Mouse (Mus musculus): ENCODE results near the gene Pex12. TPM values are rescaled to one million over a fixed set of nuclear protein-coding genes. Genes with fewer than 3 reads are reported as not detected.

Pex12 gene
- polyA plus RNA-seq, 1 experiment = 11.8 TPM

DNA sequence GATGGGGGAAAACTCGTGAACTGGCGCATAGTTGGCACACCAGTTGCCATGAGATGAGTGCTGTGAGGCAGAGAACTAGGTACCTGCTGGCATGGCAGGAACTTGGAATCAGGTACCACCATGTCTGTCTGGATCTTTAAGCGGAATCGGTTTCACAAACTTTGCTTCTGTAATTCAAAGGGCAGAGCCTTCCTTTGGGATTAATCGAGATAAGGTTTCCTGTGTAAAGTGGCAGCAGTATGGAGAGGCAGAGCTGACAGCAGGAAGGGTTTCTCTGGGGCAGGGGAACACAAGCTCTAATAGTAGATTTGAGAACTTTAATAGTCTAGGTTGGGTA is 10.2 kb downstream of the Pex12 start:
- no peaks in the 10 kb centered on the region for H3K27me3 ChIP-seq (ENCODE audit: control insufficient read depth, insufficient read depth, low read length, poor library complexity, severe bottlenecking)
- TF ChIP-seq POLR2A (IDR thresholded peaks at IDR 0.05; ENCODE audit: insufficient read depth, low read length) = no peak
- no peak for TF ChIP-seq EP300 (IDR thresholded peaks at IDR 0.05; ENCODE audit: insufficient read depth, low read depth, low read length)
- TF ChIP-seq CTCF (IDR thresholded peaks at IDR 0.05; ENCODE audit: low read depth, low read length) = no peak
- H3K36me3 ChIP-seq (ENCODE audit: control insufficient read depth, insufficient read depth, low read length, poor library complexity, severe bottlenecking) = peaks cover 30% of the 10 kb centered on the region
- H3K9ac ChIP-seq (ENCODE audit: low read depth, poor library complexity, severe bottlenecking) = peak overlapping the region; percentile 92
- H3K4me3 ChIP-seq (ENCODE audit: low read depth, low read length) = peak overlapping the region; percentile 88
- no peak overlapping the region for H3K27ac ChIP-seq (ENCODE audit: insufficient read depth, low read length)
- no peaks in the 10 kb centered on the region for H3K4me1 ChIP-seq (ENCODE audit: control insufficient read depth, insufficient read depth, low read length)
- no peaks in the 10 kb centered on the region for H3K9me3 ChIP-seq (replicated peaks; ENCODE audit: control insufficient read depth, insufficient read depth, low read length, poor library complexity, severe bottlenecking)

DNA sequence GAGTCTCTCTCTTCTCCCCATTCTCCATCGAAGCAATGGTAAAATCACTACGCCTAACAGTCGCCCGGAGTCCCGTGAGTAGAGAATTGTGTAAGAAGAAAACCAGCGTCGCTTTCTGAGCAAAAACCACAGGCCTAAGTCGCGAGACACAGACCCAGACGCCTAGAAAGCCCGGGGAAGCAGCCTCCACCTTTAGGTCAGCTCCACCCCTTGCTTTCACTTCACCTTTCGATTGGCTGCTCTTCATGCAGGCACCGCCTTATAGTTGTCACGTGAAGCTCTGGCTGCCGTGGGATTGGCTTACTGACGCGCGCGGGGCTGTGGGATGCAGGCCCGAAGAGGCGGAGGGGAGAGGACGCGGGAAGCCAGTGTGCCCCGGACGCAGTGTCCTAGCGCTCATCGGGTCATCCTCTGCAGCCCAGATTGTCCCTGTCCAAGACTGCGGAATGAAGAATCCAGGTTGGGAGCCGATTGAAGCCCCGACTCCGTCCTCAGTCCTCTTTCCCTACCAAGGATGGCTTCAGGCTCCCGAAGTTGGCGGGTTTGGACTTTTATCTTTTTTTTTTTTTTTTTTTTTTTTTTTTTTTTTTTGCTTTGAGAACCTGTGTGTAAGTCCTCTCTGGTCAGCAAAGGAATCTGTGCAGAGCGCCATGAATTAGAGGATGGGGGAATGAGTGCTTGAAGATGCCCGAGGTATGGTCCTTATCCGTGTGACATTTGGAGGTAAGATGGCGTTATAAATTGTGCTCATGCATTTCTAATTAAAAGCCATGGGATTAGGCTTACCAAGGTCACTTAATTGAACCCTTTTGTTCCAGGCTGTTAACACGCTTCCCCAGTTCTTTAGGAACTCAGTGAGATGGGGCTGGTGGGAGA is 10.8 kb downstream of the Pex12 start:
- Histone ChIP-seq H3K9me3 (replicated peaks; ENCODE audit: control insufficient read depth, insufficient read depth, low read length, poor library complexity, severe bottlenecking) (no peaks in the 10 kb centered on the region), H3K4me3 (ENCODE audit: low read depth, low read length) (peak overlapping the region; percentile 88), H3K27ac (ENCODE audit: insufficient read depth, low read length) (peak overlapping the region; percentile 53), H3K4me1 (ENCODE audit: control insufficient read depth, insufficient read depth, low read length) (no peaks in the 10 kb centered on the region), H3K27me3 (ENCODE audit: control insufficient read depth, insufficient read depth, low read length, poor library complexity, severe bottlenecking) (no peaks in the 10 kb centered on the region), H3K36me3 (ENCODE audit: control insufficient read depth, insufficient read depth, low read length, poor library complexity, severe bottlenecking) (peaks cover 29% of the 10 kb centered on the region), H3K9ac (ENCODE audit: low read depth, poor library complexity, severe bottlenecking) (peak overlapping the region; percentile 92)
- TF ChIP-seq CTCF (IDR thresholded peaks at IDR 0.05; ENCODE audit: low read depth, low read length) (no peak), POLR2A (IDR thresholded peaks at IDR 0.05; ENCODE audit: insufficient read depth, low read length) (peak; percentile 92), EP300 (IDR thresholded peaks at IDR 0.05; ENCODE audit: insufficient read depth, low read depth, low read length) (peak; percentile 33; the same call in 1 of the 2 replicates)

DNA sequence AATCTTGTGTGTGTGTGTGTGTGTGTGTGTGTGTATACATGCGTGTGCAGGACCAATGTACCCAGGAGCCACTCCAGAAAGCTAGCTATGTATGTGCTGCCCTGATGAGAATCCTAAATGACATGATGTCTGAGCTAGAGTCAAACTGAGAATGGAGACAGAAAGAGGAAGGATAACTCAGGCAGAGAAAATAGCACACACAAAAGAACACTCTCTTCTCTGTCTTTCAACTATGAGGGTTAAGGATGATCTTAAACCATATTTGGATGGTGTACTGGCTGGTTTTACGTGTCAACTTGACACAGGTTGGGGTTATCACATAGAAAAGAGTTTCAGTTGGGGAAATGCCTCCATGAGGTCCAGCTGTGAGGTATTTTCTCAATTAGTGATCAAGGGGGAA is 12.8 kb downstream of the Pex12 start:
- Histone ChIP-seq H3K4me1 (ENCODE audit: control insufficient read depth, insufficient read depth, low read length) (no peaks in the 10 kb centered on the region), H3K36me3 (ENCODE audit: control insufficient read depth, insufficient read depth, low read length, poor library complexity, severe bottlenecking) (peaks cover 10% of the 10 kb centered on the region), H3K9ac (ENCODE audit: low read depth, poor library complexity, severe bottlenecking) (no peak overlapping the region), H3K4me3 (ENCODE audit: low read depth, low read length) (no peak overlapping the region), H3K27ac (ENCODE audit: insufficient read depth, low read length) (no peak overlapping the region), H3K9me3 (replicated peaks; ENCODE audit: control insufficient read depth, insufficient read depth, low read length, poor library complexity, severe bottlenecking) (no peaks in the 10 kb centered on the region), H3K27me3 (ENCODE audit: control insufficient read depth, insufficient read depth, low read length, poor library complexity, severe bottlenecking) (no peaks in the 10 kb centered on the region)
- no peak for TF ChIP-seq CTCF (IDR thresholded peaks at IDR 0.05; ENCODE audit: low read depth, low read length)

DNA sequence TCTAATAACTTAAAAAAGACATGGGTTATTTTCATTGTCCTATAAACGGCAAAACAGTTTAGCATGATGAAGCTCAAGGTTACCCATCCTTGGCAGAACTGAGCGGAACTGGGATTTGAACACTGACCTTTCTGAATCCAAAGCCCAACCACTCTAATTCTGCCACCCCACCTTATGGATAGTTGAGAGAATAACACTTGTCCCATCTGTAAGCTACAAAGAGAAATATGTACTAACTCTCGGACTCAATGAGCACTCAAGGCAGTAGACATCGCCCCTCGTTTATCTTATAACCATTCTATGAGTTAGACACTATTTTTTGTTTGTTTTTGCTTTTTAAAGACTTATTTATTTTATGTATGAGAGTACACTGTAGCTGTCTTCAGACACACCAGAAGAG is 13.3 kb downstream of the Pex12 start:
- Histone ChIP-seq H3K9me3 (replicated peaks; ENCODE audit: control insufficient read depth, insufficient read depth, low read length, poor library complexity, severe bottlenecking) (no peaks in the 10 kb centered on the region), H3K4me1 (ENCODE audit: control insufficient read depth, insufficient read depth, low read length) (no peaks in the 10 kb centered on the region), H3K9ac (ENCODE audit: low read depth, poor library complexity, severe bottlenecking) (no peak overlapping the region), H3K36me3 (ENCODE audit: control insufficient read depth, insufficient read depth, low read length, poor library complexity, severe bottlenecking) (peaks cover 6% of the 10 kb centered on the region), H3K27ac (ENCODE audit: insufficient read depth, low read length) (no peak overlapping the region), H3K27me3 (ENCODE audit: control insufficient read depth, insufficient read depth, low read length, poor library complexity, severe bottlenecking) (no peaks in the 10 kb centered on the region), H3K4me3 (ENCODE audit: low read depth, low read length) (no peak overlapping the region)
- TF ChIP-seq CTCF (IDR thresholded peaks at IDR 0.05; ENCODE audit: low read depth, low read length) (no peak), POLR2A (IDR thresholded peaks at IDR 0.05; ENCODE audit: insufficient read depth, low read length) (no peak), EP300 (IDR thresholded peaks at IDR 0.05; ENCODE audit: insufficient read depth, low read depth, low read length) (no peak)

DNA sequence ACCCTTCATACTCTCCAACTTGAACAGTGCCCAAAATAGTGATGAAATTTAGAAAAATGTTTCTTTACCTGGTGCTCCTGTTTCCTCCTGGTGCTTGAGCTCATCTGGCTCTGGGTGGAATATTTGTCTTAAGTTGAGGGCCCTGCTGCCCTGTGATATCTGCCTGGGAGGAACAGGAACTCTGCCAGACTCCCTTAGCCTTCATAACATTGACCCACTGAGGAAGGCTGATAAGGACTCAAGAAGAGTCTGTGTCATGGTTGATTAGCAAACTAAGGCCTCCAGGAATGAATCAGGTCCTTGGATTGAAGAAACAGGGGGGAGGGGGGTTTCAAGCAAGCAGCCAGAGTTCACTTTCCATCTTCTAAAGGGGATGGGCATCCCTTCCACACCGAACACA is 15.8 kb downstream of the Pex12 start, which contains the start of gene Slfn14:
TSS of gene Slfn14 (minus strand) at position 161 of the 400 bp plus-strand sequence.
- H3K4me3 ChIP-seq (ENCODE audit: low read depth, low read length) = no peak within 1 kb of the TSS

DNA sequence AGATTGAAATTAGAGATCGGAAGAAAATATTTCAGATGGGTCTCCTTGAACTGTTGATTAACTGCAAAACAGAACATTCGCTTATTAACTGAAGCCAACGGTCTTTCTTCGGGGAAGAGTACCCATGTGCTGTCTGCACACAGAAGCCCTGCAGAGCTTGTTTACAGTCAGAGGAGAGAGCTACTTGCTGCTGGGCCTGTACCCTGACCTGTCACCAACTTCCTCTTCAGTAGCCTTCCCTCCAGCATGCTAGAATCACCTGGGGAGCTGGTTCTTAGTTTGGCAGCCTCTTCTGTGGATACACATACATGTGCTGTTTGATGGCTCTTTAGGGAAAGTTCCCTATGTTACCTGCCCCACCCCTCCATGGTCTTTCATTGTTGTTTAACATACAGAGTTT is 16.8 kb downstream of the Pex12 start:
- Histone ChIP-seq H3K27me3 (ENCODE audit: control insufficient read depth, insufficient read depth, low read length, poor library complexity, severe bottlenecking) (no peaks in the 10 kb centered on the region), H3K9ac (ENCODE audit: low read depth, poor library complexity, severe bottlenecking) (no peak overlapping the region), H3K27ac (ENCODE audit: insufficient read depth, low read length) (no peak overlapping the region), H3K4me3 (ENCODE audit: low read depth, low read length) (no peak overlapping the region), H3K4me1 (ENCODE audit: control insufficient read depth, insufficient read depth, low read length) (no peaks in the 10 kb centered on the region), H3K9me3 (replicated peaks; ENCODE audit: control insufficient read depth, insufficient read depth, low read length, poor library complexity, severe bottlenecking) (no peaks in the 10 kb centered on the region), H3K36me3 (ENCODE audit: control insufficient read depth, insufficient read depth, low read length, poor library complexity, severe bottlenecking) (no peaks in the 10 kb centered on the region)
- no peak for TF ChIP-seq EP300 (IDR thresholded peaks at IDR 0.05; ENCODE audit: insufficient read depth, low read depth, low read length)

More for the DNA sequence above, 15.8 kb downstream of the Pex12 start, which contains the start of gene Slfn14:
- no peaks in the 10 kb centered on the region for H3K4me1 ChIP-seq (ENCODE audit: control insufficient read depth, insufficient read depth, low read length)
- no peaks in the 10 kb centered on the region for H3K36me3 ChIP-seq (ENCODE audit: control insufficient read depth, insufficient read depth, low read length, poor library complexity, severe bottlenecking)
- H3K27me3 ChIP-seq (ENCODE audit: control insufficient read depth, insufficient read depth, low read length, poor library complexity, severe bottlenecking) = no peaks in the 10 kb centered on the region
- H3K9ac ChIP-seq (ENCODE audit: low read depth, poor library complexity, severe bottlenecking) = no peak within 1 kb of the TSS
- no peaks in the 10 kb centered on the region for H3K9me3 ChIP-seq (replicated peaks; ENCODE audit: control insufficient read depth, insufficient read depth, low read length, poor library complexity, severe bottlenecking)
- TF ChIP-seq EP300 (IDR thresholded peaks at IDR 0.05; ENCODE audit: insufficient read depth, low read depth, low read length) (no peak), POLR2A (IDR thresholded peaks at IDR 0.05; ENCODE audit: insufficient read depth, low read length) (no peak), CTCF (IDR thresholded peaks at IDR 0.05; ENCODE audit: low read depth, low read length) (no peak)
- no peak within 1 kb of the TSS for H3K27ac ChIP-seq (ENCODE audit: insufficient read depth, low read length)

Measured in ES-Bruce4 (cell line).